Mouse (Mus musculus) midbrain, postnatal 0 days (tissue): ENCODE measurements around the gene Src. TPM values are rescaled to one million over a fixed set of nuclear protein-coding genes. Genes with fewer than 3 reads are reported as not detected.

ENCODE experiments used
- ATAC-seq: fragments of 200-750 bp; cut with Nextera tagmentation; 2 replicates; pipeline ENCODE4 v1.8.0; 2017; ENCODE audit warnings: moderate number of reproducible peaks, mild to moderate bottlenecking, moderate TSS enrichment, moderate library complexity; ENCODE audit not compliant: low FRiP score
- DNase-seq: peaks from one replicate; pipeline ENCODE4 v3.0.0-alpha.2; 2015; ENCODE audit warnings: low spot score
- H3K27ac ChIP-seq: fragments of 300-500 bp; sonication (generic); 2 replicates; pipeline ENCODE4 v1.5.1; 2014; ENCODE audit warnings: low read depth, mild to moderate bottlenecking, low read length, mixed read lengths
- H3K27me3 ChIP-seq: fragments of 300-500 bp; sonication (generic); 2 replicates; pipeline ENCODE4 v1.6.1; 2014; ENCODE audit warnings: low read length, control low read depth, mixed read lengths; ENCODE audit not compliant: insufficient read depth
- H3K36me3 ChIP-seq: fragments of 300-500 bp; sonication (generic); 2 replicates; pipeline ENCODE4 v1.6.1; 2014; ENCODE audit warnings: low read length, control low read depth, mixed read lengths; ENCODE audit not compliant: insufficient read depth
- H3K4me1 ChIP-seq: fragments of 300-500 bp; sonication (generic); 2 replicates; pipeline ENCODE4 v1.6.1; 2014; ENCODE audit warnings: mild to moderate bottlenecking, control low read depth, antibody characterized with exemption, low read length, mixed read lengths; ENCODE audit not compliant: insufficient read depth
- H3K4me2 ChIP-seq: fragments of 300-500 bp; sonication (generic); 2 replicates; pipeline ENCODE4 v1.6.1; 2014; ENCODE audit warnings: low read depth, mild to moderate bottlenecking, low read length, mixed read lengths; ENCODE audit not compliant: poor library complexity, severe bottlenecking
- H3K4me3 ChIP-seq: fragments of 300-500 bp; sonication (generic); 2 replicates; pipeline ENCODE4 v1.5.1; 2014; ENCODE audit warnings: low read depth, mild to moderate bottlenecking, low read length, moderate library complexity
- H3K9ac ChIP-seq: fragments of 300-500 bp; sonication (generic); replicated peaks from 2 replicates; pipeline ENCODE4 v1.6.1; 2014; ENCODE audit warnings: mild to moderate bottlenecking, low read length, moderate library complexity, mixed read lengths; ENCODE audit not compliant: poor library complexity, severe bottlenecking
- H3K9me3 ChIP-seq: fragments of 300-500 bp; sonication (generic); 2 replicates; pipeline ENCODE4 v1.6.1; 2016; ENCODE audit warnings: low read length, control low read depth
- CTCF ChIP-seq: IDR thresholded peaks from 2 replicates; pipeline ENCODE4 v1.5.1; 2016; ENCODE audit warnings: antibody characterized with exemption, mild to moderate bottlenecking
- WGBS: fragments of 180-500 bp; shearing (Covaris S2); extraction: QIAGEN DNeasy Blood & Tissue Kit; methylation state at CpG from one replicate; pipeline ENCODE4 v1.1.7; 2014; 5-methylcytosine and 5-hydroxymethylcytosine counted together
- polyA plus RNA-seq: library from polyadenylated mRNA; unstranded; fragments of >200 nt; fragmentation: Nextera tagmentation; extraction: Ambion mirVana; gene quantifications from 2 replicates; pipeline ENCODE4 v1.2.1, GENCODE M21; 2015
- total RNA-seq: library from RNA; depleted of rRNA; stranded (reverse); fragments of >200 nt; gene quantifications from 2 replicates; pipeline ENCODE4 v1.2.3, GENCODE M21; 2014

Gene Src
- total and polyA plus RNA-seq, 2 experiments from 2014 or later: 26.6 to 129 TPM

- 91% methylated on average over 6 of the region's 6 CpGs for WGBS
- H3K4me3 ChIP-seq: no peak overlapping the region
- no peak overlapping the region for H3K9ac ChIP-seq
- H3K4me2 ChIP-seq: no peak overlapping the region
- no peaks in the 10 kb centered on the region for H3K4me1 ChIP-seq
- no peak for DNase-seq
- no peaks in the 10 kb centered on the region for H3K27me3 ChIP-seq
- no peak for TF ChIP-seq CTCF
- H3K36me3 ChIP-seq: peaks cover 17% of the 10 kb centered on the region
- ATAC-seq: no peak
- H3K9me3 ChIP-seq: no peaks in the 10 kb centered on the region
- H3K27ac ChIP-seq: no peak overlapping the region
These were observed 17.8 kb upstream of the Src start for GRCm38 (mm10) chr2:157400491-157400890.

- 94% methylated on average over 2 of the region's 2 CpGs for WGBS
These were observed 17.0 kb upstream of the Src start for GRCm38 (mm10) chr2:157401261-157401660.

GRCm38 (mm10) chr2:157407596-157407995 lies 10.6 kb upstream of the Src start:
- Histone ChIP-seq H3K27ac (no peak overlapping the region), H3K4me1 (no peaks in the 10 kb centered on the region), H3K36me3 (no peaks in the 10 kb centered on the region), H3K4me2 (no peak overlapping the region), H3K4me3 (no peak overlapping the region), H3K9me3 (no peaks in the 10 kb centered on the region), H3K27me3 (no peaks in the 10 kb centered on the region), H3K9ac (no peak overlapping the region)
- 84% methylated on average over 7 of the region's 7 CpGs for WGBS
- no peak for TF ChIP-seq CTCF
- ATAC-seq: no peak
- DNase-seq: no peak

More at GRCm38 (mm10) chr2:157401261-157401660, 17.0 kb upstream of the Src start:
- no peaks in the 10 kb centered on the region for H3K9me3 ChIP-seq
- no peak for ATAC-seq
- no peak overlapping the region for H3K4me3 ChIP-seq
- no peak overlapping the region for H3K27ac ChIP-seq
- H3K4me2 ChIP-seq: no peak overlapping the region
- no peak overlapping the region for H3K9ac ChIP-seq
- TF ChIP-seq CTCF: no peak
- no peaks in the 10 kb centered on the region for H3K27me3 ChIP-seq
- H3K4me1 ChIP-seq: no peaks in the 10 kb centered on the region
- peaks cover 12% of the 10 kb centered on the region for H3K36me3 ChIP-seq
- DNase-seq: no peak

GRCm38 (mm10) chr2:157409793-157410533 lies 8.3 kb upstream of the Src start:
- TF ChIP-seq CTCF: no peak
- ATAC-seq: no peak; the same call in 1 of the 2 replicates
- WGBS: 66% methylated on average over 12 of the region's 12 CpGs
- no peak overlapping the region for H3K9ac ChIP-seq
- no peaks in the 10 kb centered on the region for H3K27me3 ChIP-seq
- H3K4me3 ChIP-seq: no peak overlapping the region
- no peak for DNase-seq
- H3K36me3 ChIP-seq: no peaks in the 10 kb centered on the region
- H3K4me1 ChIP-seq: no peaks in the 10 kb centered on the region
- no peaks in the 10 kb centered on the region for H3K9me3 ChIP-seq
- no peak overlapping the region for H3K4me2 ChIP-seq
- H3K27ac ChIP-seq: no peak overlapping the region

- H3K27me3 ChIP-seq: no peaks in the 10 kb centered on the region
These were observed 7.0 kb upstream of the Src start for GRCm38 (mm10) chr2:157411151-157411693.

GRCm38 (mm10) chr2:157412497-157412896 lies 5.7 kb upstream of the Src start:
- Histone ChIP-seq H3K4me3 (no peak overlapping the region), H3K4me1 (no peaks in the 10 kb centered on the region), H3K9me3 (no peaks in the 10 kb centered on the region), H3K9ac (no peak overlapping the region), H3K27me3 (no peaks in the 10 kb centered on the region), H3K36me3 (no peaks in the 10 kb centered on the region), H3K4me2 (no peak overlapping the region), H3K27ac (no peak overlapping the region)
- ATAC-seq (no peak), DNase-seq (no peak)
- WGBS: 91% methylated on average over 7 of the region's 7 CpGs
- TF ChIP-seq CTCF: no peak

More at GRCm38 (mm10) chr2:157411151-157411693, 7.0 kb upstream of the Src start:
- Histone ChIP-seq H3K4me2 (no peak overlapping the region), H3K4me1 (no peaks in the 10 kb centered on the region), H3K9me3 (no peaks in the 10 kb centered on the region), H3K9ac (no peak overlapping the region), H3K27ac (no peak overlapping the region), H3K4me3 (no peak overlapping the region), H3K36me3 (no peaks in the 10 kb centered on the region)
- DNase-seq (no peak), ATAC-seq (no peak)
- no peak for TF ChIP-seq CTCF
- 89% methylated on average over 6 of the region's 6 CpGs for WGBS
